Mouse (Mus musculus): ENCODE measurements around the gene Ift80.

DNA sequence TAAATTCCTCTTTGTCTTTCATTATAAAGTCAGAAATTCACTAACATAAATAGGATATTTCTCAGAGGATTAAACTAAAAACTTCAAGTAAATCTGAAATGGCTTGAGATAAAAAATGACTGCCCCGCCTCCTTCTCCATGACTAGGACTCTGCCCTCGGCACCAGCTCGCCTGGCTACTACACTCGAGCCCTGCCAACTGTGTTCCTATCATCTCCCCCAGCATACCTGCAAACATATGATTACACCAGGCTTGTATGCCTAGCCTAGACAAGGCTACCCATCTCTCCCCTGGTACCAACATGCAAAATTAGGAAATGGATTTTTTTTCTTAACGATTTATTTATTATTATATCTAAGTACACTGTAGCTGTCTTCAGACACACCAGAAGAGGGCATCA is 51.7 kb downstream of the Ift80 start:
- TF ChIP-seq CTCF (conservative IDR thresholded peaks at IDR 0.05; ENCODE audit: insufficient read depth, insufficient read length, low read depth, low read length) = no peak
- TF ChIP-seq POLR2A (IDR thresholded peaks at IDR 0.05; ENCODE audit: low read depth, low read length) = no peak

Data from kidney, adult 2 months (tissue).